Mouse (Mus musculus) neural tube, embryonic 12.5 days (tissue): ENCODE data around the gene Pdk4. TPM values are rescaled to one million over a fixed set of nuclear protein-coding genes. Genes with fewer than 3 reads are reported as not detected.

Experiments
- ATAC-seq: fragments of 200-750 bp; cut with Nextera tagmentation; 2 replicates; pipeline ENCODE4 v1.8.0; 2017; ENCODE audit warnings: low read depth, mild to moderate bottlenecking, moderate TSS enrichment, moderate library complexity; ENCODE audit not compliant: low FRiP score
- H3K27ac ChIP-seq: fragments of 300-500 bp; sonication (generic); 2 replicates; pipeline ENCODE4 v1.5.1; 2016
- H3K27me3 ChIP-seq: fragments of 300-500 bp; sonication (generic); replicated peaks from 2 replicates; pipeline ENCODE4 v1.6.1; 2016; ENCODE audit warnings: mild to moderate bottlenecking
- H3K36me3 ChIP-seq: fragments of 300-500 bp; sonication (generic); 2 replicates; pipeline ENCODE4 v1.6.1; 2016; ENCODE audit warnings: mild to moderate bottlenecking
- H3K4me1 ChIP-seq: fragments of 300-500 bp; sonication (generic); 2 replicates; pipeline ENCODE4 v1.6.1; 2016
- H3K4me2 ChIP-seq: fragments of 300-500 bp; sonication (generic); replicated peaks from 2 replicates; pipeline ENCODE4 v1.6.1; 2016; ENCODE audit warnings: mild to moderate bottlenecking
- H3K4me3 ChIP-seq: fragments of 300-500 bp; sonication (generic); 2 replicates; pipeline ENCODE4 v1.5.1; 2016
- H3K9ac ChIP-seq: fragments of 300-500 bp; sonication (generic); 2 replicates; pipeline ENCODE4 v1.6.1; 2016; ENCODE audit warnings: mild to moderate bottlenecking
- H3K9me3 ChIP-seq: fragments of 300-500 bp; sonication (generic); 2 replicates; pipeline ENCODE4 v1.6.1; 2016; ENCODE audit warnings: mild to moderate bottlenecking
- WGBS: fragments of 180-500 bp; shearing (Covaris S2); methylation state at CpG from one replicate; pipeline ENCODE4 v1.1.7; 2016; 5-methylcytosine and 5-hydroxymethylcytosine counted together
- polyA plus RNA-seq: library from polyadenylated mRNA; unstranded; fragments of >200 nt; fragmentation: Nextera tagmentation; extraction: Ambion mirVana; gene quantifications from 2 replicates; pipeline ENCODE4 v1.2.1, GENCODE M21; 2016

The Pdk4 gene
- 0.59 and 0.72 TPM in 2 replicates for polyA plus RNA-seq

DNA sequence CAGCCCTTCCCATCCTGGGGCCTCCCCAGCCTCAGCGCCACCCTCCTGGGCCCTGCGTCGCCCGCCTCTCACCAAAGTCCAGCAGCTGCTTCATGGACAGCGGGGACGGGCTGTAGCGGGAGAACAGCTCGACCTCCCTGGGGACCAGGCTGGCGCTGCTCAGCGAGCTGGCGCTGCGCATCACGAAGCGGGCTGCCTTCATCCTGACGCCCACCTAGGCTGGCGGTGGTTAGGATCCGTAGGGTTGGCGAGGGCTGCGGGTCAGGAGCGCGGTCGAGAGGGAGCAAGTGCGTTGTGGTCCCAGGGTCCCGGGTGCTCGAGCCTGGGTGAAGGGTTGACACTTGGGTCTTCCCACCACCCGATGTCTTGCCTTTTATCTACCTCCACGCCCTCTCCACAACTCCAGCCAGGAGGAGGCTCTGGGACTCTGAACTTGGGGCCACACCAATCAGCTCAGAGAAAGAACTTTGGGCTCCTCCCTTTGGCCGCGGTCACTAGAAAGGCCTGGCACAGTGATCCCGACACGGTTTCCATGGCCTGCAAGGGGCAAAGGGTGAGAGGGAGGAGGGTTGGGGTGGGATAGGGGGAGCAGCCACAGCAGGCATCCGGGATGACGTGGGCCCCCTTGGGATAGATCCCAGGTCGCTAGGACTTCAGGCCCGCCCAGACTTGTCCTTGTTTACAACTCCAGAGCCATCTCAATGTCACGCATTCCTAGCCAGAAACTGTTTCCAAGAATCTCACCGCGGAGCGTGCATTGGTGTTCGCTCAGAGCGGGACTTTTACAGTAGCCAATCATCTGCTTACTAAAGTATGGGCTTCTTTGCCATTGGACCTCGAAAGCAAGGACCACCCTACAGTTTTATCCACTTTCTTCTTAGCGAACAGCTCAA is at the start of gene Pdk4:
Gene Pdk4 (minus strand): TSS at position 349 of the 893 bp plus-strand sequence.
- Histone ChIP-seq H3K27ac (no peak within 1 kb of the TSS), H3K36me3 (no peaks in the 10 kb centered on the region), H3K4me1 (peaks cover 9% of the 10 kb centered on the region), H3K9ac (peak within 1 kb of the TSS; percentile 40), H3K4me2 (peak within 1 kb of the TSS; percentile 97), H3K4me3 (peak within 1 kb of the TSS; percentile 47), H3K27me3 (no peaks in the 10 kb centered on the region), H3K9me3 (no peaks in the 10 kb centered on the region)
- ATAC-seq, result peak; percentile 91
- 2% methylated on average over 43 of the region's 43 CpGs for WGBS

DNA sequence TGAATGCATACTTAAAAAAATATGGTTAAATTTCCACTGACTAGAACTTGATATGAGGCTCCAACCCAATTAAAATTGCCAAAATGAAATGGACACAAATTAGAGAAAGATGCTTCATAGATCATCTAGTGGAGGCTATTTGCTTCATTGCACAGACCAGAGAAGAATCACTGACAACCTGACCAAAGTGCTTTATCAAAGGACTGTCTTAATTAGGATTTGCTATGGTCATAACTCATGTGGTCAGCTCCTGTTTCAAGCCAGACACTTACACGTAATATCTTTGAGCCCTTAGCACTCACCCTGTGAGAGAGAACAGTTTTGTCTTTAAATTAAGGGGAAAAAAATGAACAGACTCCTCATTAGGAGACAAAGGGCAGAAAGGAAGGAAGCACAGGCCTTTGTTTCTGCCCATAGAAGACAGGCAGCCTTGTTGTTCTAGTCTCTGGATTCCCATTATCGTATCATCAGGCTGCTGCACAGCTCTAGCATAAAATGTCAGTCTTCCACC is 41.8 kb upstream of the Pdk4 start:
- Histone ChIP-seq H3K27me3 (no peaks in the 10 kb centered on the region), H3K4me1 (no peaks in the 10 kb centered on the region), H3K9me3 (no peaks in the 10 kb centered on the region), H3K4me3 (no peak overlapping the region), H3K36me3 (no peaks in the 10 kb centered on the region), H3K27ac (no peak overlapping the region), H3K9ac (no peak overlapping the region), H3K4me2 (no peak overlapping the region)
- ATAC-seq, result no peak
- 26% methylated on average over 2 of the region's 2 CpGs for WGBS

DNA sequence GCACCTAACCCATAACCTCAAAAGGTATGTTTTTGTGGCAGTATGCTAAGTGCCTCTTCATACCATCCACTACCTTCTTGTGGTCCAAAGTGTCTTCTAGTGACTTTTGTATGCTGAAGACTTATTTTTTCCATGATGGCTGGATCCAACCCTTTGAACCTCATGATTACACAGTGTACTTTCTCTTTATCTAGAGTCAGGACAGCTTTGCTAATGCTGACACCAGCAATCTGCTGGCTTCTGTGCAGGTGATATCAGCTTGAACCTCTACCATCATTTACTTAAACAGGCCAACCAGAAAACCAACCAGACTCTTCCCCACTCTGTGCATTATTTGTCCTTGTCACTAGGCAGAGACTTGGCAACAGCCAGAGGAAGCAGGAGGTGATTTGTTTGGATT is 39.6 kb upstream of the Pdk4 start:
- H3K4me3 ChIP-seq, result no peak overlapping the region
- ATAC-seq, result no peak
- H3K27me3 ChIP-seq, result no peaks in the 10 kb centered on the region
- no peaks in the 10 kb centered on the region for H3K4me1 ChIP-seq
- H3K9me3 ChIP-seq, result no peaks in the 10 kb centered on the region
- no peak overlapping the region for H3K9ac ChIP-seq
- no peaks in the 10 kb centered on the region for H3K36me3 ChIP-seq
- H3K4me2 ChIP-seq, result no peak overlapping the region
- no peak overlapping the region for H3K27ac ChIP-seq

DNA sequence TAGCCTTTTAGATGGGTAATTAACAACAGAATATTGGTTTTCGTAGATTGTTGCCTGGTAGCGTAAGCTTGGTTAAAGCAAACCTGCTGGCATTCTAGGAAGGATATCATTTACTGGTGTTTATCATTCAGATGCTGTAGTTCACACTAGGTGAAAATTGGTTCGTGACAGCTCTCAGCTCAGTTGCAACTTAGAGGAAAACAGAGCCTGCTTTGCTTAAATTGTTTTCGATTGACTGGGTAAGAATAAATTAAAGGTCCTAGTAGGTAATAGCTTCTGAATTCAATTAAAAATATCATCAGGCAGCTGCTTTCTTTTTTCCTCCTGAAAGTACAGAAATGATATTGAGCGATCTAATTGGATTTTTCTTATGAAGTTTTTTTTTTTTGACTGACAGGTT is 21.0 kb upstream of the Pdk4 start:
- Histone ChIP-seq H3K9ac (no peak overlapping the region), H3K36me3 (no peaks in the 10 kb centered on the region), H3K4me2 (no peak overlapping the region), H3K4me3 (no peak overlapping the region), H3K9me3 (no peaks in the 10 kb centered on the region), H3K4me1 (no peaks in the 10 kb centered on the region), H3K27me3 (no peaks in the 10 kb centered on the region), H3K27ac (no peak overlapping the region)
- ATAC-seq, result no peak
- WGBS, result 82% methylated on average over 5 of the region's 5 CpGs

DNA sequence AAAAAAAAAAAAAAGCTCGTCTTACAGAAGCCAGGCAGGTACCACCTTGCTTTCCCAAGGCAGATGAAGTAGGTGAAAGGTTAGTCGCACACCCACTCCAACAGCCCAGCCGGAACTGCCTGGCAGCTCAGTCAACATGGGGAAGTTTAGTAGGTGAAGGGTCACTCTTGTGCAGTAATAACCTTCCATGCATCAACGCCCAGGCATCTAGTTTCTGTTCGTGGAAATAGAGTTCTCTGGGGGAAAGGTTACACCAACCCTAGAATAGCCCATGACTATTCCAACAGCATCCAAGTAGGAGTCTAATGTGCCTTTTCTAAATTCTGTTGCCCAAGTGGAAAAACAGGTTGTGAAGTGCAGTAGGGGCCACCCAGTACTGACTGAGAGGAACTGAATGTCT is 13.6 kb upstream of the Pdk4 start:
- WGBS, result 60% methylated on average over 5 of the region's 5 CpGs
- Histone ChIP-seq H3K4me2 (no peak overlapping the region), H3K9ac (no peak overlapping the region), H3K4me3 (no peak overlapping the region), H3K27me3 (no peaks in the 10 kb centered on the region), H3K4me1 (no peaks in the 10 kb centered on the region), H3K9me3 (no peaks in the 10 kb centered on the region), H3K27ac (no peak overlapping the region), H3K36me3 (no peaks in the 10 kb centered on the region)
- no peak for ATAC-seq

DNA sequence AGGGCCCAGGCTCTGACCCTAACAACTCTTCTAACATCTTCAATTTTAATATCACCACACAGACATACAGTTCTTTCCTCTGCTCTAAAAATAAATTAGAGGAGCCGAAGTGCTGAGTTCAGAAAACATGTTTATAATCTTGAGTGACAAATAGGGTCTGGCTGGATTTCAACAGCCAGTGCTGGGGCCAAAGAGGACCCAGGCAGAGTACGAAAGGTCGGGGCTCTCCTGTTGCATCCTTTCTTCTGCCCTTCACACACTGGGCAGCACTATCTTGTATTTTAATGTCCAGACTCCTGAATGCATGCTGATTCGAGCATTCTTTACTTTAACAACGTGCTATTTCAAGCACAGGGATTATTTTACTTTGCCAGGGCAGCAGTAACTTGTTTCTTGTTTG is 13.2 kb upstream of the Pdk4 start:
- no peak overlapping the region for H3K4me3 ChIP-seq
- H3K9ac ChIP-seq, result no peak overlapping the region
- H3K27ac ChIP-seq, result no peak overlapping the region
- no peaks in the 10 kb centered on the region for H3K36me3 ChIP-seq
- ATAC-seq, result no peak
- H3K4me2 ChIP-seq, result no peak overlapping the region
- no peaks in the 10 kb centered on the region for H3K9me3 ChIP-seq
- no peaks in the 10 kb centered on the region for H3K27me3 ChIP-seq
- 64% methylated on average over 5 of the region's 5 CpGs for WGBS
- H3K4me1 ChIP-seq, result no peaks in the 10 kb centered on the region

DNA sequence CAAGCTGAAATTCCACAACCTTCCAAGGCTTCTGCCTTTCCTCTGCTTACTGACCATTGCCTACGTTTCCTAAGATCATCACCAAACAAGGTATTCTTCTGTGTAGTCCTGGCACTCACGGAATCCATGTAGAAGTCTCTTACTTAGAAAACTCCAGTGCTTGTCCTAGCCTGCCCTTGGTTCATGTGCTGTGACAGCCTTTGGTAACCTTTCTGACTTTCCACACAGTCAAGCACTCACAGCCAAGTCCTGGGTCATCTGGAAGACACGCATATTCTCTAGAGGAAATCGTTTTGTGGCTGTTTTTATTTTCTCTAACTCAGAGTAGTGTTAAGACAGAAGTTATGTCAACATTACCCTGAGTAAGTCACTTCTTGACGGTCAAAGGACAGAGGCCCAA is 11.7 kb upstream of the Pdk4 start:
- no peaks in the 10 kb centered on the region for H3K9me3 ChIP-seq
- H3K27me3 ChIP-seq, result no peaks in the 10 kb centered on the region
- H3K4me2 ChIP-seq, result no peak overlapping the region
- no peak for ATAC-seq
- no peaks in the 10 kb centered on the region for H3K4me1 ChIP-seq
- H3K27ac ChIP-seq, result no peak overlapping the region
- no peaks in the 10 kb centered on the region for H3K36me3 ChIP-seq
- H3K4me3 ChIP-seq, result no peak overlapping the region
- WGBS, result 89% methylated on average over 5 of the region's 5 CpGs
- H3K9ac ChIP-seq, result no peak overlapping the region

DNA sequence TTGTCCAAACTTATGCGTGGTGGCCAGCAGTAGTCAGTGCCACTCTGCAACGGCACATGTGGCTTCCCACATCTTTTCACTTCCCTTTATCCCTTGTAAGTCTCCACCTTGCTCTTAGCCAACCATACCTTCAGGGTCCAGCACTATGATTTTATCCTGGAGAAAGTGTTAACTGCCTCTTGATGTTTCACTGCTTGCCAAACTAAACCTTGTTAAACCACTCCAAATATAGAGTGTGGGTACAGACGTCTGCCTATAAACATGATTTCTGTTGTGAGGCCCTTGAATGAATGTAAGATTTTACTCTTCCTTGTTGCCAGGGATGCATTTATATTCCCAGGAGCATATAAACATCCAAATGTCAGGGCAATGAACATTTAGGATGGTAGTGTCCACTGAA is 10.2 kb upstream of the Pdk4 start:
- no peaks in the 10 kb centered on the region for H3K4me1 ChIP-seq
- no peaks in the 10 kb centered on the region for H3K27me3 ChIP-seq
- no peaks in the 10 kb centered on the region for H3K9me3 ChIP-seq
- H3K4me2 ChIP-seq, result no peak overlapping the region
- no peak overlapping the region for H3K4me3 ChIP-seq
- no peak overlapping the region for H3K27ac ChIP-seq
- WGBS, result 93% methylated on average over 3 of the region's 3 CpGs
- no peaks in the 10 kb centered on the region for H3K36me3 ChIP-seq
- H3K9ac ChIP-seq, result no peak overlapping the region
- ATAC-seq, result no peak

DNA sequence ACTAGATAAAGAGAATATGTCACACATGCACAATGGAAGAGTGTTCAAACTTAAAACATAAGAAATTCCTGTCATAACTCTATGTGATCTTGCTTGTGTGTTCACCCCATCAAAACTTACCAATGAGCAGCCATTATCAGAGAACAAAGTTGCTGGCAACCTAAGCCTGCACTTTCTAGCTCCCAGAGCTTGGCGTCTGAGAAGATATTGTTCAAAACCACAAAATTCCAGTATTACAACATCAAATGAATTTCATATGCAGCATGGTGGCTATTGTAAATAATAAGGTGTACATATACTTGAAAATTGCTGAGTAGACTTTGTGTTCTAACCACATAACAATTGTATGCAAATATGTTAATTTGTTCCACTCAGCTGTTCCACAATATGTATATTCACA is 6.7 kb upstream of the Pdk4 start:
- no peaks in the 10 kb centered on the region for H3K4me1 ChIP-seq
- H3K27ac ChIP-seq, result no peak overlapping the region
- H3K27me3 ChIP-seq, result no peaks in the 10 kb centered on the region
- H3K4me2 ChIP-seq, result no peak overlapping the region
- H3K4me3 ChIP-seq, result no peak overlapping the region
- WGBS, result 86% methylated on average over 1 of the region's 1 CpGs
- no peaks in the 10 kb centered on the region for H3K9me3 ChIP-seq
- H3K9ac ChIP-seq, result no peak overlapping the region
- no peak for ATAC-seq
- H3K36me3 ChIP-seq, result no peaks in the 10 kb centered on the region

DNA sequence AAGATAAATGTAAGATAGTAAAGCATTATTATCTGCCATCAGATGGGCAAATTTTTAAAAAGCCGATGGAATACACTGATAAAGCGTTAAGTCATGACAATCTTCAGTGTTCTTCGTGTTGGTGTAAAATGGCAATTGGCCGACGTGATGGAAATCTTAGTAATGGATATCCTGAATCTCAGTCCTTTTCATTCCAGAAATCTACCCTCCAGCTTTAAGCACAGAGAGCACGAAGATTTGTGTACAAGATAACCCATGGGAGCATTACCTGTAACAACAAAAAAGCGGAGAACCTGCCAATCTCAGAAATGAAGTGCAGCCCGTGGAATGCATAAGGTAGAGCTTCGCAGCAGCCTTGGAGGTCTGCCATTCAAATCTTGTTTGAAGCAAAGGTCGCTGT is 5.4 kb upstream of the Pdk4 start:
- Histone ChIP-seq H3K27ac (no peak overlapping the region), H3K27me3 (no peaks in the 10 kb centered on the region), H3K36me3 (no peaks in the 10 kb centered on the region), H3K9ac (no peak overlapping the region), H3K4me3 (no peak overlapping the region), H3K4me2 (no peak overlapping the region), H3K9me3 (no peaks in the 10 kb centered on the region), H3K4me1 (no peaks in the 10 kb centered on the region)
- WGBS, result 89% methylated on average over 10 of the region's 10 CpGs
- no peak for ATAC-seq

DNA sequence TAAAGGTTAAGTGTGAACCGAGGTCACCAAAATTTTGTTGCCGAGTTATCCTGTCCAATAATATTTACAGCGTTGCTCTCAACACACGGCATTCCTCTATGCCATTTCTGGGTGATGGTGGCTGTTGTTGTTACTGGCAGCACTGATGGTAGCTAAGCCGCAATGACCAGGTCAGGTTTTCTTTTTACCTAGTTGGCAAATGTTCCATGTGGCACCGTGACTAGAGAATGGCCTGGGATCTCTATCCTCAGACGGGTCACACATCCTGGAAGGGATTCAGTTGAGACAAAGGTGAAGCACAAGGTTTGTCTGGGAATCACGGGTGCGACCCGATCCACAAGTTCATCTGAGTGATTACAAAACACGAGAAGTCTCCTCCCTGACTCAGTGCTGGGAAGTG is 2.6 kb upstream of the Pdk4 start:
- no peaks in the 10 kb centered on the region for H3K36me3 ChIP-seq
- H3K9me3 ChIP-seq, result no peaks in the 10 kb centered on the region
- no peak overlapping the region for H3K27ac ChIP-seq
- no peaks in the 10 kb centered on the region for H3K27me3 ChIP-seq
- ATAC-seq, result no peak
- no peak overlapping the region for H3K4me3 ChIP-seq
- peaks cover 9% of the 10 kb centered on the region for H3K4me1 ChIP-seq
- H3K9ac ChIP-seq, result no peak overlapping the region
- 88% methylated on average over 11 of the region's 11 CpGs for WGBS
- no peak overlapping the region for H3K4me2 ChIP-seq

DNA sequence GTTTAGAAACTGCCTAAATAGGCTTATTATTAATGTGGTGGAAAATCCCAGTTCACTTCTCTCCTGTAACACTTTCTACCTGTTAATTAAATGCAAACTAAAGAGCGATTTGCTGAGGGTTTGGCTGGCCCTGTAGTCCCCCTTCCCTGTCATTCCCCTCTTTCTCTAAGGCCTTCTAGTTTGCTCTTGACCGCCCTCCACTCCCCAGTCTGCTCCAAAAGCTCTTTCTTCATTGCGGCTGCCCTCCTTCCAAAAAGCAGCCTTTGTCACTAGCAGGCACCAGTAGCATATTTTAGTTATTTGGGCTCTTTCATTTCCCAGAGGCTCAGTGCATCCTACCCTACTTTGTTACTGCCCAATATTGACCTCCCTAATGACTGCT is 736 bp upstream of the Pdk4 start:
- no peak overlapping the region for H3K4me3 ChIP-seq
- no peak for ATAC-seq
- peaks cover 9% of the 10 kb centered on the region for H3K4me1 ChIP-seq
- H3K27me3 ChIP-seq, result no peaks in the 10 kb centered on the region
- no peaks in the 10 kb centered on the region for H3K9me3 ChIP-seq
- H3K27ac ChIP-seq, result no peak overlapping the region
- H3K36me3 ChIP-seq, result no peaks in the 10 kb centered on the region
- H3K4me2 ChIP-seq, result peak overlapping the region; percentile 97
- no peak overlapping the region for H3K9ac ChIP-seq
- WGBS, result 46% methylated on average over 3 of the region's 3 CpGs

DNA sequence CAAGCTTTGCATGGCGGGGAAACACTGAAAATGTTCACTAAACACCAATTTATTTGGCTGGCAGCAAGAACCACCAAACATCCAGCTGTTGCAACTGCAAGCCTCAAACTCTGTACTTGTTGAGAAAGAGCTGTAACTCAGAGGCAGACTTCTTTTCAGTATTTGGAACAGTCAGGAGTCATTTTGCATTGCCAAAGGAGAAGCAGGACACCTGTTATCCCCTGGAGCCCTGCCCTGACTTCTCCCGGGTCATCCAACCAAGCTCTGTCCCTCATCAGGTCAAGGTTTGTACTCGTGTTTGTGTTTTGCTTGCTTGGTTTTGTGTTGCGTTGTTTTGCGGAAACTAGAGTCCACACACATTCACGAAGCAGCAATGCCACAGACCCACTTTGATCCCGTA is 11.1 kb downstream of the Pdk4 start:
- Histone ChIP-seq H3K9me3 (no peaks in the 10 kb centered on the region), H3K36me3 (no peaks in the 10 kb centered on the region), H3K4me1 (no peaks in the 10 kb centered on the region), H3K27ac (no peak overlapping the region), H3K9ac (no peak overlapping the region), H3K27me3 (no peaks in the 10 kb centered on the region), H3K4me3 (no peak overlapping the region), H3K4me2 (no peak overlapping the region)
- 92% methylated on average over 7 of the region's 7 CpGs for WGBS
- no peak for ATAC-seq
